Mouse (Mus musculus) activated CD4-positive, CD25-positive, alpha-beta regulatory T cell (primary cell): ENCODE data around the gene D730048I06Rik. TPM values are rescaled to one million over a fixed set of nuclear protein-coding genes. Genes with fewer than 3 reads are reported as not detected.

Source experiments
- polyA plus RNA-seq, 2 experiments: library from polyadenylated mRNA; unstranded; fragments of 100-300 nt; shearing (Covaris generic); gene quantifications; one replicate each; pipeline ENCODE4 v1.2.1; 2017

D730048I06Rik gene
- not detected for polyA plus RNA-seq

DNA sequence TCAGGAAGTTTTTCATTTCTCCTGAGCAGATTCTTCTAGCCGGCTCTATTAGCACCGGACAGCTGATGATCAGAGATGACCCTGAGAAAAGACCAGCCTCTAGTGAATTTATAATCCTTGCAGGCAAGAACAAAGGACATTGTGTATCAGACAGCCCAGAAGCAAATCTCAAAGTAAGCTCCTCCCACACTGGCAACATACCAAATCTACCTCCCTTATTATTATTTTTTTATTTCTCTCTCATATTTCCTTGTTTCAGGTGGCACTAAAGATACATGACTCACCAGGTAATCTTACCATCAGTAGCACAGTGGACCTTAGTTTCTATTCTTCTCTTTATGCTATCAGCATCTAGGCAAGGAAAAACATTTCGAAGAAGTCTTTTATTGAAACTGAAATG, at the start of gene D730048I06Rik, which contains the start of gene Gm27235:
Gene D730048I06Rik (minus strand): TSS at position 112 of the 400 bp plus-strand sequence.
Gene Gm27235 (minus strand): TSS at position 101 of the 400 bp plus-strand sequence.

DNA sequence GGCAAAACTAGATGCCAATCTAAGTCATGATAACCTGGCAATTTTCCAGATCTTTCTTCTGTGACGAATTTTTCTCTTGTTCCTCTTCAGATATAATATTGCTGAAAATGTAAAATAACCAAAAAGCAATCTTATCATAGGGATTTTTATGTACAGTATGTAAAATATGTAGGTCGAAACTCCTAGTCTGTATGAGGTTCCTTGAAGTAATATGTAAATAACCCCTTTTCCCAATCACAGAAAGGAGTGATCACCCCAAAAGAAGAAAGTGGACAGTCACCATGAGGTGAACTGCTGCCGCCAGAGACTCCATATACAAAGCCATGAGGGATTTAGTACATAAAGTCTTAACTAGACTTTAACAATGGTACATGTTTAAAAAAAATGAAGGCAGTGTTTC, 11.9 kb downstream of the D730048I06Rik start, which contains the start of gene Gm17727:
Gene Gm17727 (minus strand): TSS at position 101 of the 400 bp plus-strand sequence.

DNA sequence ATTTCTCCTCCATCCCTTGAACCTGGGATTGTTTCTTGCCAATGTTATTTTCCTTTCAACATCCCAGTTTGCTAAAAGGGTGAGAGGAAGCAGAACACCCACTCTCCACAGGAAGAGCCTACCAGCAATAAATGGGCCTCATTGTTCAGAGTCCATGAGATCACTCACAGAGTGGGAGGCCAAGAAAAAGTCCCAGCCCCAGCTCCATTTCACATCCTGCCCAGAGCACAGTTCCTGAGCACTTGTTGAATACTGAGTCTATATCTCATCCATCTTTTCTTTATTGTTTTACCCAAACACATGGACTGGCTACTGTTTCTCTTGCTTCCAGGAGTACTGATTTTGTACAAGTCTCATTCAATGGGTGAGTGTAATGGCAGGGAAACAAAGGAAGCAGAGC, 49.2 kb downstream of the D730048I06Rik start, which contains the start of gene Gm17677:
Gene Gm17677 (plus strand): TSS at position 301 of the 400 bp plus-strand sequence.

Other genes with a start within 250 kb of the D730048I06Rik start
- gene Ddx25, start 231.6 kb downstream of the D730048I06Rik start, polyA plus RNA-seq = under 1 TPM; 0.04 to 0.29 TPM
- 10 to 100 TPM; 25.3 to 36.8 TPM for gene Pus3, start 231.5 kb downstream of the D730048I06Rik start, polyA plus RNA-seq
- gene Pate2, start 219.8 kb downstream of the D730048I06Rik start, polyA plus RNA-seq = under 1 TPM in 1 of 2 experiments, not detected in 1; 0.69 TPM
- 1 to 10 TPM; 5.5 to 7.8 TPM for gene Hyls1, start 219.7 kb downstream of the D730048I06Rik start, polyA plus RNA-seq
- not detected for gene Pate4, start 178.2 kb downstream of the D730048I06Rik start, polyA plus RNA-seq
- not detected for gene Pate3, start 141.9 kb downstream of the D730048I06Rik start, polyA plus RNA-seq
- under 1 TPM; 0.16 TPM for gene Pate1, start 102.7 kb downstream of the D730048I06Rik start, polyA plus RNA-seq
- gene Gm17677, start 49.1 kb downstream of the D730048I06Rik start, polyA plus RNA-seq = not detected
- gene Gm17727, start 12.0 kb downstream of the D730048I06Rik start, polyA plus RNA-seq = not detected
- not detected for gene Gm27235, start within 50 bp of the D730048I06Rik start, polyA plus RNA-seq
- gene 9230110F15Rik, start 54.0 kb upstream of the D730048I06Rik start, polyA plus RNA-seq = not detected
- not detected for gene 9230113P08Rik, start 118.3 kb upstream of the D730048I06Rik start, polyA plus RNA-seq